Mouse (Mus musculus) brain, embryonic 14.5 days (tissue): ENCODE results near the gene Helb.

ENCODE experiments used
- CTCF ChIP-seq: fragments of 200-500 bp; IDR thresholded peaks from 2 replicates; pipeline ENCODE4 v1.5.1; 2012; ENCODE audit warnings: inconsistent platforms, mild to moderate bottlenecking, moderate library complexity, borderline replicate concordance; ENCODE audit not compliant: insufficient read depth, insufficient read length; ENCODE audit errors: extremely low read depth
- POLR2A ChIP-seq: fragments of 200-500 bp; IDR thresholded peaks from 2 replicates; pipeline ENCODE4 v1.6.1; 2012; ENCODE audit warnings: mild to moderate bottlenecking, inconsistent platforms, borderline replicate concordance; ENCODE audit not compliant: poor library complexity, insufficient read depth, insufficient read length, severe bottlenecking; ENCODE audit errors: extremely low read depth

- TF ChIP-seq POLR2A: no peak
- no peak for TF ChIP-seq CTCF
These were observed 47.7 kb upstream of the Helb start for GRCm38 (mm10) chr10:120160533-120160932.
